Mouse (Mus musculus) midbrain, embryonic 14.5 days (tissue): ENCODE results near the gene Gnb1l. TPM values are rescaled to one million over a fixed set of nuclear protein-coding genes. Genes with fewer than 3 reads are reported as not detected.

Experiments used
- ATAC-seq: fragments of 200-750 bp; cut with Nextera tagmentation; 2 replicates; pipeline ENCODE4 v1.8.0; 2017; ENCODE audit warnings: moderate number of reproducible peaks, moderate library complexity; ENCODE audit not compliant: low FRiP score, low TSS enrichment
- DNase-seq: peaks from one replicate; pipeline ENCODE4 v3.0.0-alpha.2; 2015
- H3K27ac ChIP-seq: fragments of 300-500 bp; sonication (generic); replicated peaks from 2 replicates; pipeline ENCODE4 v1.5.1; 2014; ENCODE audit warnings: mild to moderate bottlenecking, low read depth, low read length, moderate library complexity
- H3K27me3 ChIP-seq: fragments of 300-500 bp; sonication (generic); 2 replicates; pipeline ENCODE4 v1.6.1; 2014; ENCODE audit warnings: low read length, control low read depth, mixed read lengths; ENCODE audit not compliant: control insufficient read depth, insufficient read depth
- H3K36me3 ChIP-seq: fragments of 300-500 bp; sonication (generic); 2 replicates; pipeline ENCODE4 v1.6.1; 2014; ENCODE audit warnings: low read length, control low read depth; ENCODE audit not compliant: control insufficient read depth, insufficient read depth
- H3K4me1 ChIP-seq: fragments of 300-500 bp; sonication (generic); 2 replicates; pipeline ENCODE4 v1.6.1; 2014; ENCODE audit warnings: mild to moderate bottlenecking, antibody characterized with exemption, low read length, control low read depth; ENCODE audit not compliant: control insufficient read depth, insufficient read depth
- H3K4me2 ChIP-seq: fragments of 300-500 bp; sonication (generic); 2 replicates; pipeline ENCODE4 v1.6.1; 2014; ENCODE audit warnings: mild to moderate bottlenecking, low read length, moderate library complexity
- H3K4me3 ChIP-seq: fragments of 300-500 bp; sonication (generic); replicated peaks from 2 replicates; pipeline ENCODE4 v1.5.1; 2014; ENCODE audit warnings: low read depth, low read length
- H3K9ac ChIP-seq: fragments of 300-500 bp; sonication (generic); replicated peaks from 2 replicates; pipeline ENCODE4 v1.6.1; 2014; ENCODE audit warnings: mild to moderate bottlenecking, low read length, moderate library complexity
- H3K9me3 ChIP-seq: fragments of 300-500 bp; sonication (generic); 2 replicates; pipeline ENCODE4 v1.6.1; 2016; ENCODE audit warnings: low read length, control low read depth, mixed read lengths; ENCODE audit not compliant: control insufficient read depth
- WGBS: fragments of 180-500 bp; shearing (Covaris S2); extraction: QIAGEN DNeasy Blood & Tissue Kit; methylation state at CpG from one replicate; pipeline ENCODE4 v1.1.7; 2014; 5-methylcytosine and 5-hydroxymethylcytosine counted together
- polyA plus RNA-seq: library from polyadenylated mRNA; unstranded; fragments of >200 nt; fragmentation: Nextera tagmentation; extraction: Ambion mirVana; gene quantifications from 2 replicates; pipeline ENCODE4 v1.2.1, GENCODE M21; 2014

Gene Gnb1l
- polyA plus RNA-seq, 1 experiment from 2014 or later = 14.8 TPM

DNA sequence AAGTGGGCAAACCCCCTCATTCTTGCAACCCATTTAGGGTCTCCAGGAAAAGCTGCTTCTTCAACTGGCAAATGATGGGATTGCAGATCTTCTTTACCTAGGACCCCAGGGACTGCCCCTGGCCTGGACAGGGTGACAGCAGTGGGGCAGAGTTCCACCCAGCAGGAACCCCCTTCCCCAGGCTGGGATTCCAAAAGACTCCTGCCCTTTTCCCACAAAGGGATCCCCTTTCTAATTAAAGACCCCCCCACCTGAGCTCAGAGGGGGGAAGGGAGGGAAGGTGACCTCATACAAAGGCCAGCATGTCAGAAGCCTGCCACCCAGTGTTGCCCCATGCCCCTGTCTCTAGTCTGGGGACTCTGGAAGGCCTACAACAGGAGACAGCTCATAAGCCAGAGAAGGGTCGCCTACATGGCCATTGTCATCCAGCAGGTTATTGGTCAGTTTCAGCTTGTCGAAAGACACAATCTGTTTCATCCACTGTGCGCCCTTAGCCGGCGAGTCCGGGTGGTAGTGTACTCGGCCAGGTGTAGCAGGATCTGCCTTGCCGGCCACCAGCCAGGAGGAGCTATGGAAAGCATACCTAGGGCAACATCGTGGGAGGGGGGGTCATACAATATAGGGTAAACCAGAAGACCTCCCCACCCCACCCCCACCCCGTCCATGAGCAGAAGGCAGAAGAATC, 85.3 kb downstream of the Gnb1l start:
- H3K36me3 ChIP-seq = no peaks in the 10 kb centered on the region
- H3K4me1 ChIP-seq = peaks cover 18% of the 10 kb centered on the region; the same call in 1 of the 2 replicates
- H3K9me3 ChIP-seq = no peaks in the 10 kb centered on the region
- no peak overlapping the region for H3K9ac ChIP-seq
- 6% methylated on average over 10 of the region's 10 CpGs for WGBS
- no peak overlapping the region for H3K27ac ChIP-seq
- ATAC-seq (no peak), DNase-seq (no peak)
- H3K4me2 ChIP-seq = no peak overlapping the region
- H3K27me3 ChIP-seq = peaks cover 93% of the 10 kb centered on the region
- H3K4me3 ChIP-seq = no peak overlapping the region

DNA sequence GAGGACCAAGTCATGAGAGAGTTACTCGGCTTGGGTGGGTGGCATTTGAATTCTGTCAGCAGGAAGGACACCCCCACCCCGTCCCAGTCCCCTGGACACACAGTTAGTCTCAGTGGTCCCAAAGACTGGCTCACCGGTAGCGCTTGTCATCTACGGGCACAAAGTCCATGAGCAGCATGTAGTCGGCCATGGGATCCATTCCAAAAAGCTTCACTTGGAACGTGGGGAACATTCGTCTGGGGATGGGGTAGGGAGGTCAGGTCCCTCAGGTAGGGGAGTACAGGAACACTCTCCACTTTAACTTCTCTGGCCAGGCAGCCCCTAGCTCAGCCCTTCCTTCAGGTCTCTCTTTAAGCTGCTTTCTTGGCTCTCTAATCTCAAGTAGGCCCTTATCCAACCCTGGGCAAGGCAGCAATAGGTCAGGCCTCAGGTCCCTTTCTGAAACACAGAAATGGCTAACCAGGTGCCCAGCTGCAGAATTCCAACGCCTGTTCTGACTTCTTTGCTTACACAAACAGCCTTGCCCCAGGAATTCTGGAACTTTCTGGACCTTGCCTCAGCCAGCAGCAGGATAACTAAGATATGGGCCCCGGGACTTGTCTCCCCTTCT, 86.5 kb downstream of the Gnb1l start:
- Histone ChIP-seq H3K4me1 (peaks cover 18% of the 10 kb centered on the region; the same call in 1 of the 2 replicates), H3K4me2 (no peak overlapping the region), H3K4me3 (no peak overlapping the region), H3K9me3 (no peaks in the 10 kb centered on the region), H3K9ac (no peak overlapping the region), H3K27ac (no peak overlapping the region), H3K27me3 (peaks cover 95% of the 10 kb centered on the region), H3K36me3 (no peaks in the 10 kb centered on the region)
- DNase-seq (no peak), ATAC-seq (no peak)
- 9% methylated on average over 10 of the region's 10 CpGs for WGBS

DNA sequence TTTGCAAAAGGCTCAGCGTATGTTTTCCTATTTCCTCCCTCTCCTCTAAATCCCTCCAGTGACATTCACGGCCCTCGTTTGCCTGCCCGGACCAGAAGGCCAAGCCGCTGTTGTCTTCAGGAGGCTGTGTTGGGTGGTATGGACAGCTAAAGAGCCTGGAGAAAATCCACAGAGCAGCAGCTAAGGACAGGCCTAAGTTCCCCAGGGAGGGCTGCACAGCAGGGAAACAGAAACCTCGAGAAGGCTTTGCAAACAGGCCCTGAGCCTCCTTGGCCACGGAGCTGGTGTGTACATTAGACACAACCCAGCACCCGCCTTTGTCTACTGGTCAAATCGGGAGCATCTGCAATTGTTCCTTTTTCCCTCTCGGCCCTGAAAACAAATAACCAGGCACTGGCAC, 87.2 kb downstream of the Gnb1l start:
- Histone ChIP-seq H3K27me3 (peaks cover 95% of the 10 kb centered on the region), H3K4me1 (peaks cover 18% of the 10 kb centered on the region; the same call in 1 of the 2 replicates), H3K4me2 (no peak overlapping the region), H3K4me3 (0 out of 2 replicates have a peak overlapping the region, but pooled peaks have one; percentile 1), H3K9ac (no peak overlapping the region), H3K36me3 (no peaks in the 10 kb centered on the region), H3K9me3 (no peaks in the 10 kb centered on the region), H3K27ac (no peak overlapping the region)
- WGBS = 3% methylated on average over 10 of the region's 10 CpGs
- no peak for DNase-seq
- ATAC-seq = no peak

DNA sequence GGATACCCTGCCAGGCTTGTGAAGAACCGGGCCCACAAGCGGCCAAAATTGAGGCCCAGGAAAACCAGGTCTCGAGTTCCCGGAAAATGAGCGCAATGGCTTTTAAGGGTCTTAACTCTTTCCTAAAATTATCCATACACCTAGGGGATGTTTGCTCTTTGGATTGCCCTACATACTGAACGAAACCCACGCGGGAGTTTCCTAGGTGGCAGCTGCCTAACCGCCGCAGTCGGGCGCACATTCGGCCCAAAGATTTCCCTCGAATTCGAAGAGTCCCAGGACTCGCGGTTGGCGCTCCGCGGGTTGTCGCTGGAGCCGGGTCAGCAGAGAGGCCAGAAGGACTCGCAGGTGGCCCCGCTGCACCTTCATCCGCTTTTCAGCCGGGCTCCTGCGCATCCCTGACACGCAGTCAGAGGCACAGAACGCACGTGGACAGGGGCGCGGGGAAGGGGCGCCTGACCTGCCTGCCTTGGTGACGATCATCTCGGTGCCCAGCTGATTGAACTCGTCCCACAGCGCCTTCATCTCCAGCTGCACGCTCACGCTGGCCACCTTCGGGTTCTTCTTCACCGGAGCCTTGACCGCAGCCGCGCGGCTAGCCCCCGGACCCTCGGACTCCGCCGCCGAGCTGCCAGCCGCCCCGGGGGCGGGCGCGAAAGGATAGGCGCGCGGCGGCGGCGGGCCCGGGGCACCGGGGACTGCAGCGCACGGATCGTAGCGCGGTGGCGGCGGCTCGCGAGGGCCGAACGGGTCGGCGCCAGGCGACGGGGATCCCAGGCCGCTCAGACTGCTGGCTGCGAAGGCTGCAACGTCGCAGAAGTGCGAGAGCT, 87.8 kb downstream of the Gnb1l start:
- Histone ChIP-seq H3K36me3 (no peaks in the 10 kb centered on the region), H3K27ac (no peak overlapping the region), H3K4me3 (peak overlapping the region; percentile 28), H3K4me2 (peak overlapping the region; percentile 52), H3K27me3 (peaks cover 95% of the 10 kb centered on the region), H3K9ac (no peak overlapping the region; the same call in 1 of the 2 replicates), H3K9me3 (no peaks in the 10 kb centered on the region), H3K4me1 (peaks cover 17% of the 10 kb centered on the region)
- DNase-seq = no peak
- WGBS = under 1% methylated on average over 83 of the region's 83 CpGs
- no peak for ATAC-seq

DNA sequence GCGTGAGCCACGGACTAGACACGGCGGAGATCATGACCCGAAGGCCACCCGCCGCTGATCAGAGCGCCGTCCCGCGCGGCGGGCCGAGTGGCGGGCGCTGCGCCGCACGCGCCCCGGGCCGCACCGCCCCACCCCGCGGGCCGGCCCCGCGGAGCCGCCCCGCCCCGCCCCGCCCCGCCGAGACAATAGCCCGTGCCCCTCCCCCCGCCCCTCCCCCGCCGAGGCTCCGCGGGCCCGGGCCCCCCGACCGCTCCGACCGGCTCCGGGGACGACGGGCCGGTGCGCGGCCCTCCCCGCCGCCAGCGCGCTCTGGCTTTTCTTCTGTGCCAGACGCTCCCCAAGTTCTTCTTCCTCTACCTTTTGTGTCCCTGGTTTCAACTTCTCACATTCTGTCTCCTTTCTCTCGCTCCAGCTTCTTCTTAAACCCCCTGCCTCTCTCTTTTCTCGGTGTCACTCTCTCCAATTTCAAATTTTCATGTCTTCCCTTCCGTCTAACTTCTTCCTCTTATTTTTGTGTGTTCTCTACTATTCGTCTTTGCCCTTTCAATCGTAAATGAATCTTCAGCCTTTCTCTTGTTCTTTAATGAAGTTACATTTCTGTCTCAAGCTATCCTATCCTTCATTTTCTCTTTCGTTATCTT, 88.5 kb downstream of the Gnb1l start:
- Histone ChIP-seq H3K36me3 (no peaks in the 10 kb centered on the region), H3K4me2 (peak overlapping the region; percentile 52), H3K27ac (no peak overlapping the region), H3K9ac (no peak overlapping the region), H3K9me3 (no peaks in the 10 kb centered on the region), H3K4me3 (peak overlapping the region; percentile 28), H3K4me1 (peaks cover 17% of the 10 kb centered on the region), H3K27me3 (peaks cover 95% of the 10 kb centered on the region)
- DNase-seq = no peak
- WGBS = 1% methylated on average over 47 of the region's 62 CpGs
- no peak for ATAC-seq

DNA sequence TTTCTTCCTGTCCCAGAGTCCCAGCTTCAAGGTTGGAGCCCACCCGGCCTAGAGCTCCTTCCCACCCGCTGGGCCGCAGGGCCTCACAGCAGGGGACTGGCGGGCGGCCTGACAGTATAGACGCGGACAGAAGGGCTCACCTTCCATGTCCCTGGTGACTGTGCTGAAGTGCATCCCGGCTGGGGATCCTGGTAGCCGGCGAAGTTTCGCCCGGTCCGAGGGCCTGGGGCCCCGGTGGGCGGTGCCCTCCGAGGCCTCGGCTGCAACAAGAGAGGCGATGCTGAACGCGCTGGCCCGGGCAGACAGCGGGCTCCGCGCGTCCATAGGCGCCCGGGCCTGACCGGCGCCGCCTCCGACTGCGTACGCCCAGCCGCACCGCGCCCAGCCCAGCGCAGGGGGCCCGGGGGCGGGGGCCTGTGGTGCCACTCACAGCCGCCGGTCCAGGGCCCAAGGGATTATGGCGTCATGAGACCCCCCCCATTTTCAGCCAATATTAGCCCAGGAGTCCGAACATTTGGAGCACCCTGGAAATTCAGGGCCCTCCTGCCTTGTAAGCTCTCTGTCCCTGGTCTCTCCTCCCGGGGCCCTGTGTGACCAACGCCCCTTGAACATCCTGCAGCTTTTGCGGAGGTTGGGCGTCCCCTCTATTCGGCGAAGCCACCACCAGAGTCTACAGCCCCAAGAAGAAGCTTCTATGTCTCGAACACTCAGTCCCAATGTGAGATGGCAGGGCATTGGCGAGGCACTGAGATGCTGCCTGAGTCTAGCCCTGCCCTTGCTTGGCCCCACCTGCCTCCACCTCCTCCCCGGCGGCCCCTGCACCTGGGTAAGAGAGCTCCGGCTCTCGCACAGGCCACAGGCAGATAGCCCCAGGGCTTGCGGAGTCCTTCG, 89.6 kb downstream of the Gnb1l start:
- peaks cover 13% of the 10 kb centered on the region; the same call in 1 of the 2 replicates for H3K4me1 ChIP-seq
- DNase-seq = no peak
- H3K36me3 ChIP-seq = no peaks in the 10 kb centered on the region
- H3K27me3 ChIP-seq = peaks cover 93% of the 10 kb centered on the region
- H3K9ac ChIP-seq = no peak overlapping the region
- H3K9me3 ChIP-seq = no peaks in the 10 kb centered on the region
- 0 out of 2 replicates have a peak overlapping the region, but pooled peaks have one; percentile 8 for H3K4me3 ChIP-seq
- no peak overlapping the region for H3K27ac ChIP-seq
- peak overlapping the region; percentile 21 for H3K4me2 ChIP-seq
- peak; percentile 41; the same call in 1 of the 2 replicates for ATAC-seq
- WGBS = under 1% methylated on average over 57 of the region's 57 CpGs

DNA sequence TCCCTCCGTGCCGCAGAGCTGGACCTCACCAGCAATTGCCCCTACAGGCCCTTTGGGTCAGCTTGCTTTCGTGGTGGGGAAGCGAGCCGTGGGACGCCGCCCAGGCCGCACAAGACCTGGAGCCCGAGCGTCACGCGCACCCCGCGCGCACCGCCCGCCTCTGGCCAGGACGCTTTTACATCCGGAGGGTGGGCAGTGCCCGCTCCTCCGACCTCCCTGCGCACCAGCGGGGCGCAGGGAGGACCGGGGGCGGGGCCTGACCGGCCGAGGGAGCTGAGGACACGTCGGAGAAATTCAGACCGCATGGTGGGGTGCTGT, 90.2 kb downstream of the Gnb1l start:
- no peak for DNase-seq
- 2% methylated on average over 31 of the region's 31 CpGs for WGBS

More for the DNA sequence above, 90.2 kb downstream of the Gnb1l start:
- Histone ChIP-seq H3K27me3 (peaks cover 93% of the 10 kb centered on the region), H3K4me3 (no peak overlapping the region), H3K4me2 (no peak overlapping the region), H3K36me3 (no peaks in the 10 kb centered on the region), H3K9ac (no peak overlapping the region), H3K27ac (no peak overlapping the region), H3K4me1 (peaks cover 13% of the 10 kb centered on the region; the same call in 1 of the 2 replicates), H3K9me3 (no peaks in the 10 kb centered on the region)
- no peak for ATAC-seq
